Mouse (Mus musculus): ENCODE data around the gene Tango2. TPM values are rescaled to one million over a fixed set of nuclear protein-coding genes. Genes with fewer than 3 reads are reported as not detected.
"Not testable (repeated sequence)": the region's sequence is repeated elsewhere in the genome, so short reads cannot be mapped to it uniquely, and the experiment has no call there.

Tango2 gene
- polyA plus RNA-seq, 1 experiment from 2014 or later = 51.3 TPM

DNA sequence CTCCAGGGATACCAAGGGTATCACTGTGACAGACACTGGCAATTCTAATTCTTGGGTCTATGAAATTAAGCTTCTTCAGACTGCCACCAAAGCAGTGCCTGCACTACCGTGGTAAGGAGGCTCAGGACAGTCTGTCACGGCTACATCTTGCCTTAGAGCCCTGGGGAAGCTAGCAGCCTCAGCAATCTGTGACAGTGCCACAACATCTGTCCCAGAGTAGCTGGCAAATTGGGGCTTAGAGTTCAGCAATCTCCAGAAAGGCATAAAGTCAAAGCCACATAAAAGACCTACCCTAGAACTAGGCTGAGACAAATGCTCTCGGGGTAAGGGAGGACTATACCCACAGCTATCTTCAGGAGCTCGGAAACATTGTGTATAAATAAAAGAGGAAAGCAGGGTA lies 22.2 kb downstream of the Tango2 start:
- Histone ChIP-seq H3K36me3 (peaks cover 16% of the 10 kb centered on the region; the same call in 1 of the 2 replicates), H3K27ac (no peak overlapping the region), H3K27me3 (ENCODE audit: insufficient read depth, poor library complexity, severe bottlenecking) (no peaks in the 10 kb centered on the region), H3K9me3 (no peaks in the 10 kb centered on the region), H3K4me1 (no peaks in the 10 kb centered on the region), H3K4me3 (no peak overlapping the region)
- WGBS = 77% methylated on average over 4 of the region's 4 CpGs
- DNase-seq (ENCODE audit: low spot score) = no peak

DNA sequence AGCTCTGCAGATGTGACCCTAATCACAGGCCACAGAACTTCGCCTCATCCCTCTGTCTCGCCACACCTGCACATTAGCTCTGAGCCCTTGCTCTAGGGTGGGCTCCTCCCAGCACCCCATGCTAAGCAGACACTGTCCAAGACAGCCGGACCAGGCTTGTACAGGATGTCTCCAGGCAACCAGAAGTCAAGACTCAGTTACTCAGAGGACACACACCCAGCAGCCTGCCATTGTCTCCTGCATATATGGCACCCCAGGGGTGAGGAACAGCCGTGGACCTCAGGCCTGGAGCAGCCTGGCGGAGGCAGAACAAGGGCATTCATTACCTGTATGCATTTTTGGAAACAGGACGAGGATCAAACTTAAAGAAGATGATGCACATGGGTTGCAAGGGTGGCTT lies 23.9 kb downstream of the Tango2 start:
- Histone ChIP-seq H3K4me3 (no peak overlapping the region), H3K4me1 (no peaks in the 10 kb centered on the region), H3K27me3 (ENCODE audit: insufficient read depth, poor library complexity, severe bottlenecking) (no peaks in the 10 kb centered on the region), H3K36me3 (peaks cover 17% of the 10 kb centered on the region; the same call in 1 of the 2 replicates), H3K9me3 (no peaks in the 10 kb centered on the region), H3K27ac (no peak overlapping the region)
- WGBS = 86% methylated on average over 6 of the region's 6 CpGs
- no peak for DNase-seq (ENCODE audit: low spot score)

DNA sequence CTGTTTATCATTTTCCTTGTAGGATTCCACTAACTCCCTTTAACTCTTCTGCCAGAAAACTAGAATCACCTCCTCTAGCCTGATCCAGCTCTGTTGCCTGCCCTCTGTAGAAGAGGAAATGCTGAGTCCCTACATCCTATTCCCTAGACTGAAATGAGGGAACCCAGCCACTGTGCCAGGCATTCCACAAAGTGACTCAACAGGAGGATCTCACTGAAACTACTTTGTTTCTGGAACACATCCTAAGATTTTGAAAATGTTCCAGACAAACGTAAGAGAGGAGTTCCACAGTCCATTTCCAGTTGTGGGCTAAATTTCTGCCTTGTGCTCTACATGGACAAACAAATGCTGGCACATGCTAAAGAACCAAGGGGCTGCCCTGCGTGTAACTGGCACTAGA lies 24.4 kb downstream of the Tango2 start:
- Histone ChIP-seq H3K36me3 (peaks cover 17% of the 10 kb centered on the region; the same call in 1 of the 2 replicates), H3K4me1 (no peaks in the 10 kb centered on the region), H3K9me3 (no peaks in the 10 kb centered on the region), H3K27ac (no peak overlapping the region), H3K4me3 (no peak overlapping the region), H3K27me3 (ENCODE audit: insufficient read depth, poor library complexity, severe bottlenecking) (no peaks in the 10 kb centered on the region)
- 75% methylated on average over 2 of the region's 2 CpGs for WGBS
- DNase-seq (ENCODE audit: low spot score) = no peak

DNA sequence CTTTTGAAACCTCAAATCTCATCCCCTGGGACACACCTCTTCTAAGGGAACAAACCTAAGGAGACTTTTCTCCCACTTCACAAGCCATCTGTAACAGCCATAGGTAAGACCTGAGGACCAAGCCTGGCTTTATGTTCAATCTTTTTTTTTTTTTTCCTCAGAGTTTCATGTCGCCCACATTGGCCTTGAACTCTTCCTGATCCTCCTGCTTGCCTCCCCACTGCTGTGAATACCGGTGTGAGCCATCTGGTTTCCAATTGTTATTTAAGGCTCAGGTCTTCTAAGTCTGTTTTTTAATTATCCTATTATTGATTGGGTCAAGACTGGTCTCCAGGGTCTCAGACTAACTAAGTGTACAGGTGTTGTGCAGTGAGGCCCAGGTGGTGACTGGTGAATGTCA lies 26.5 kb downstream of the Tango2 start:
- DNase-seq (ENCODE audit: low spot score) = no peak
- Histone ChIP-seq H3K9me3 (no peaks in the 10 kb centered on the region), H3K36me3 (peaks cover 17% of the 10 kb centered on the region; the same call in 1 of the 2 replicates), H3K27ac (no peak overlapping the region), H3K27me3 (ENCODE audit: insufficient read depth, poor library complexity, severe bottlenecking) (no peaks in the 10 kb centered on the region), H3K4me3 (no peak overlapping the region), H3K4me1 (no peaks in the 10 kb centered on the region)
- WGBS = 79% methylated on average over 2 of the region's 2 CpGs

DNA sequence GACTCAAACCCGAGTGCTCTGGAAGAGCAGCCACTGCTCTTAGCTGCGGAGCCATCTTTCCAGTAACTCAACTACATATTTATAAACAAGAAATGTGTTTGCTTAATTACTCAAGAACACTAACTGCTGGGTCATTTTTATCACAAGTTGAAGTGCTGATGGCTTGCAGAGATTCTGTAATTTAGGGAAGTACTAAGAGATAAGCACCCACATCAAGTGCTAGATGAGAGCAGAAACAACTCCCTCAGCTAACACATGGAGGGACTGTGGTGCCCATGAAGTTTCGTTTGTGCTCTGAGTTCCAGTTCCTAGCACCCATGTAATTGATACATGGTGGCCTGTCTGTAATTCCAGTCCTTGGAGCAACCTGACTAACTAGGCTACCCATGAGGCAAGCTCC lies 28.9 kb downstream of the Tango2 start:
- Histone ChIP-seq H3K4me3 (no peak overlapping the region), H3K27me3 (ENCODE audit: insufficient read depth, poor library complexity, severe bottlenecking) (no peaks in the 10 kb centered on the region), H3K27ac (no peak overlapping the region), H3K4me1 (no peaks in the 10 kb centered on the region), H3K9me3 (no peaks in the 10 kb centered on the region), H3K36me3 (peaks cover 13% of the 10 kb centered on the region; the same call in 1 of the 2 replicates)
- DNase-seq (ENCODE audit: low spot score) = no peak
- 76% methylated on average over 3 of the region's 3 CpGs for WGBS

DNA sequence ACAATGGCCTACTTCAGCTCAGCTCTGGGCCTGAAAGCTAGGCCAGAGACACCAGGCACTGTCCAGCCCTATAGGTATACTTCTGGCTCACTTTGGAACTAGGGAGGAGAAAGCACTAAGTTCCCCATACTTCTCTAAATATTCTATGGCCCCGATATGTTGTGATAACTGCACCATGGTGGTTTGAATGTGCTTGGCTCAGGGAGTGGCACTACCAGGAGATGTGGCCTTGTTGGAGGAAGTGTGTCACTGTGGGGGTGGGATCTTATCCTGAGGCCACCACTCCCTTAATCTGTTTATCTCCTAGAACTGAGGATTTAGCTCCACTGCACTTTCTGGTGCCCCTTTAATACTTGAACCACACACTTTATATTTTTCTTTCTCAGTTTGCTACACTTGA lies 39.7 kb downstream of the Tango2 start:
- Histone ChIP-seq H3K36me3 (peaks cover 32% of the 10 kb centered on the region), H3K27ac (no peak overlapping the region), H3K4me1 (no peaks in the 10 kb centered on the region), H3K9me3 (no peaks in the 10 kb centered on the region), H3K4me3 (no peak overlapping the region), H3K27me3 (ENCODE audit: insufficient read depth, poor library complexity, severe bottlenecking) (no peaks in the 10 kb centered on the region)
- no peak for DNase-seq (ENCODE audit: low spot score)
- 75% methylated on average over 1 of the region's 1 CpGs for WGBS

DNA sequence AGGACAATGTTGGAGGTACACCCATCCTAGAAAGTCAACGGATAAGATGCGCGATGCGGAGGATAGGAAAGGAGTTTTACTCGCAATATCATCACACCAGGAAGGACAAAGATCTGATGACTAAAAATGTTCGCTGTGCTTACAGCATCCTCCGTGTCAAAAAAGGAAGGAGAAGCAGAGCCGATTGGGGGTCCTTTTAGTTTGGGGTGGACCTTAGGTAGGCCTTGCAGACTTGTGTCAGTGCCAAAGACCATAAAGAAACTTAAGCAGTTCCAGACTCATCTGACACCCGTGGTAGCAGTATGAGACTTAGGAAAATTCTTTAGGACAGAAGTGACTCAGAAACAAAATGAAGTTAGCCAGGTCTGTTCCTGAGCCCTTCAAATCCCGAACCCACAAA lies 58.3 kb downstream of the Tango2 start:
- 4% methylated on average over 10 of the region's 10 CpGs for WGBS
- peak overlapping the region; percentile 99 for H3K27ac ChIP-seq
- not testable (repeated sequence) for H3K27me3 ChIP-seq (ENCODE audit: insufficient read depth, poor library complexity, severe bottlenecking); DNase-seq (ENCODE audit: low spot score); H3K9me3 ChIP-seq
- peaks cover 30% of the 10 kb centered on the region for H3K4me1 ChIP-seq
- H3K36me3 ChIP-seq = peaks cover 22% of the 10 kb centered on the region
- H3K4me3 ChIP-seq = peak overlapping the region; percentile 97

DNA sequence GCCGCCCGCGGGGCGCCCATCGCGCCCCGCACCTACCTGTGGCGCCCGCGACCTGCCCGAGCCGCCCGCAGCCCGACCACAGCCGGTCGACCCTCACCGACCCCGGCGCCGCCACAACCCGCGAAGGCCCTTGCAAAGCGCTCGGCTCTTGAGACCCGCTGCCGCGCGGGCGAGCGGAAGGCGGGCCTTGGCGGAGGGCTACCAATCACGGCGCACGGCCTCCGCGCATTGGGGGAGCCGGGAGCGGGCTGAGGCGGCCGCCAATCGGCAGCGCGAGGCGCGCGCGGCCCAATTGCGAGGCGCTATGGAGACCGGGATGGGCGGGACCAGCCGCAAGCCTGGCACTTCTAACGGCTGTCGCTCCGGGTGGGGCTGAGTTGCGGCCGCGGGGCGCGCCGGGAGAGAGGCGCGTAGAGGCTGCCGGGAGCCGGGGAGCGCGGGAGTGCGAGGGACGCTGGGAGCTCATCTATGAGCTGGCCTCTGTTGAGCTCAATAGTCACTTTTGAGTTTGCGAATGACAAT lies 58.8 kb downstream of the Tango2 start, which contains the start of gene Dgcr8:
Gene Dgcr8, minus strand, starts transcription at position 180 of the 522 bp plus-strand sequence.
- H3K9me3 ChIP-seq = no peaks in the 10 kb centered on the region
- peaks cover 30% of the 10 kb centered on the region for H3K4me1 ChIP-seq
- peak; percentile 99 for DNase-seq (ENCODE audit: low spot score)
- H3K4me3 ChIP-seq = peak within 1 kb of the TSS; percentile 97
- peaks cover 27% of the 10 kb centered on the region for H3K36me3 ChIP-seq
- H3K27me3 ChIP-seq (ENCODE audit: insufficient read depth, poor library complexity, severe bottlenecking) = no peaks in the 10 kb centered on the region
- WGBS = 1% methylated on average over 69 of the region's 71 CpGs
- H3K27ac ChIP-seq = peak within 1 kb of the TSS; percentile 99

DNA sequence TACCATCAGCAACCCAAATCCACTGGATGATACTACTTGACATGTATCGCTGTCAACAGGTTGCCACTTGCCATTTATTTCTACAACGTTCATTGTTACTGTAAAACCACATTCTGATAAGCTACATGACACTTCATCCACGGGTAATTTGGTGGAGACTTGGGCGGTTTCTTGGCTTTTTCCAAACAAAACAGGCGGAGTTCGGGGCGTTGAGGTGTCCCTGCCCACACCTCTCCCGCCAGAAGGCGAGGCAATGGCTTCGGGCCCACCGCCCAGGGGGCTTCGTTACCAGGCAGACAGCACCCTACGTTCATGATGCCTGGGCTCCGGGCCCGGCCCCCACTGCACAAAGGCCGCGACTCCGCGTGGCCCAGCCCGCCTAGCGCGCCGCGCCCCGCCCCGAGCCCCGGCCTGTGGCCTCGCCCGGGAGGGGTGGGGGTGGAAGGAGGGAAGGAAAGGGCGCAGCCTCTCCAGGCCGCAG lies 59.3 kb downstream of the Tango2 start:
- Histone ChIP-seq H3K27ac (peak overlapping the region; percentile 99), H3K9me3 (no peaks in the 10 kb centered on the region), H3K36me3 (peaks cover 32% of the 10 kb centered on the region), H3K4me3 (peak overlapping the region; percentile 97), H3K27me3 (ENCODE audit: insufficient read depth, poor library complexity, severe bottlenecking) (no peaks in the 10 kb centered on the region), H3K4me1 (peaks cover 30% of the 10 kb centered on the region)
- 2% methylated on average over 30 of the region's 31 CpGs for WGBS
- no peak for DNase-seq (ENCODE audit: low spot score)

DNA sequence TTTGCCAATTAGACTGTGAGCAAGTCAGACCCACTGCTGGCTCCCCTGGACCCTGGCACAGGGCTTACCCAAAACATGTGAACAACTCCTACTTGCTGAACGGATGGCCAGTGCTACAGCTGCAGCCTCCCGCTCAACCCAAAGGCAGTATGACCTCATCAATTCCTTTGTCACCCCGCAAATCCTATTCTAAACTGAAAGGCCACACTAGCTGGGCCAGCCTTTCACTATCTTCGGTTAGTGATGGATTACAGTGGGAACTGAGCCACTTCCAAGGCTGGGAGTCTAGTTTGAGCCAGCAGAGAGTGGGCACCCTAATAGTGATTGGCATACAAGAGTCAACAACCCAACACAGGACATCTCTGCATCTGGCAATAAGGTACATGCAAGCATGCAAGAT lies 59.7 kb downstream of the Tango2 start:
- Histone ChIP-seq H3K4me3 (peak overlapping the region; percentile 97), H3K4me1 (peaks cover 30% of the 10 kb centered on the region), H3K36me3 (peaks cover 37% of the 10 kb centered on the region), H3K27me3 (ENCODE audit: insufficient read depth, poor library complexity, severe bottlenecking) (no peaks in the 10 kb centered on the region), H3K9me3 (no peaks in the 10 kb centered on the region), H3K27ac (peak overlapping the region; percentile 99)
- no peak for DNase-seq (ENCODE audit: low spot score)
- WGBS = 4% methylated on average over 4 of the region's 4 CpGs

DNA sequence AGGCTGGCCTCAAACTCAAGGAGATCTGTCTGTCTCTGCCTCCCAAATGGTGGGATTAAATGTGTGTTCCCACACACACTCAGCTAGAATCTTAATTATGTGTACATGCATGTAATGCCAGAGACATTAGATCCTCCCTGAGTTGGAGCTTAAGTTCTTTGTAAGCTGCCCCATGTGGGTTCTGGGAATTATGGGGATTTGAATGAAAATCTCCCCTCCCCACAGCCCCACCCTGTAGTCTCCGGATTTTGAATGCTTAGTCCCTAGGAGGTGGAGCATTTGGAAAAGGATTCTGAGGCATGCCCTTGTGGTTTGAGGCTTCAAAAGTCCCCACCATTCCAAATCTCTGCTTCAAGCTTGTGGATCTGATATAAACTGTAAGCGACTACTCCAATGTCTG lies 72.7 kb downstream of the Tango2 start:
- Histone ChIP-seq H3K27me3 (ENCODE audit: insufficient read depth, poor library complexity, severe bottlenecking) (no peaks in the 10 kb centered on the region), H3K27ac (no peak overlapping the region), H3K9me3 (no peaks in the 10 kb centered on the region), H3K36me3 (peaks cover 96% of the 10 kb centered on the region), H3K4me1 (no peaks in the 10 kb centered on the region), H3K4me3 (no peak overlapping the region)
- no peak for DNase-seq (ENCODE audit: low spot score)
- 86% methylated on average over 2 of the region's 2 CpGs for WGBS

DNA sequence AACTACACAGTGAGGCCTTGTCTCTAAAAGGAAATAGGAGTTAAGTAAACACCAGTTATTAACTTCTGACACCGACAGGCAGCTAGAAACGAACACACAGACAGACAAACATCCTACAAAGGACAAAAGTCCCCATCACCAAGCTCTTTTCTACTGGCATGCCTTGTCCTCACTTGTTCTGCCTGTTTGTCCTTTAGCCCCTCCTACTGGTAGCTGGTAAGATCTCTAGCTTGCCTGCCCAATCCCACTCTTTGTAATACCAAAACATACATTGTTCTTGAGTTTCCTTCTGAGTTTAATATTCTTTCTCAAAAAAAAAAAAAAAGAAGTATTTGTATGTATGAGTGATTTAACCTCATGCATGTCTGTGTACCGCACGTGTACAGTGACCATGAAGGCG lies 79.7 kb downstream of the Tango2 start:
- H3K4me1 ChIP-seq = no peaks in the 10 kb centered on the region
- no peak overlapping the region for H3K27ac ChIP-seq
- no peaks in the 10 kb centered on the region for H3K27me3 ChIP-seq (ENCODE audit: insufficient read depth, poor library complexity, severe bottlenecking)
- no peaks in the 10 kb centered on the region for H3K9me3 ChIP-seq
- no peak overlapping the region for H3K4me3 ChIP-seq
- DNase-seq (ENCODE audit: low spot score) = no peak
- H3K36me3 ChIP-seq = peaks cover 97% of the 10 kb centered on the region
- WGBS = 92% methylated on average over 5 of the region's 5 CpGs

DNA sequence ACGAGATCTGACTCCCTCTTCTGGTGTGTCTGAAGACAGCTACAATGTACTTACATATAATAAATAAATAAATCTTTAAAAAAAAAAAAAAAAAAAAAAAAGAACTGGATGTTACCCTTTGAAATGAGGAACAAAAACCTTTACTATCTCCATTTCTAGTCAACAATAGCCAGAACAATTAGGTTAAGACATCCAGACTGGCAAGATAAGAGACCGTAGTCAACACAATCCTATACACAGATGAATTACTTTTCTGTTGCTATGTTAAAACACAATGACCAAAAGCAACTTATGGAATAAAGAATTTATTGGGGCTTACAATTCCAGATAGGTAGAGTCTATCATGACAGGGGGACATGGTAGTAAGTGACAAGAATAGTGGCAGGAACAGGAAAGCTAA lies 82.9 kb downstream of the Tango2 start:
- H3K9me3 ChIP-seq = no peaks in the 10 kb centered on the region
- no peaks in the 10 kb centered on the region for H3K27me3 ChIP-seq (ENCODE audit: insufficient read depth, poor library complexity, severe bottlenecking)
- no peaks in the 10 kb centered on the region for H3K4me1 ChIP-seq
- no peak overlapping the region for H3K27ac ChIP-seq
- H3K36me3 ChIP-seq = peaks cover 94% of the 10 kb centered on the region
- no peak overlapping the region for H3K4me3 ChIP-seq
- 79% methylated on average over 2 of the region's 2 CpGs for WGBS
- DNase-seq (ENCODE audit: low spot score) = no peak

DNA sequence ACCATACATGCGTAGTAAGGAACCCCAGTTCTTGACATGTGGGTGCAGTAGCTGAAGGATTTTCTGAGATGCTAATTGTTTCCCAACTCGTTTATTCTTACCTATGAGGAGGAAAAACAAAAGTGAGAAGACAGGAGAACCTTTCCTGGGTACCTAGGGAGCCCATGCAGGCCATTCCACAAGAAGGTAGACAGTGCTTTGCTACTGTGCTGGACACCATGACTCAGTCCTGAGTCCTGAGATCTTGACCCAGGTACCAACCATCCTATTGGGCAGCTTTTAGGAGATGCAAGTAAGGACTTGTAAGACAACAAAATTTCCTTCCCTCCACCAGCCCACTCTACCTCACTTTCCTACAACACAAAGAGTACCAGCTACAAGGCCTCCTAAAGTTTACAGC lies 89.7 kb downstream of the Tango2 start, which contains the start of gene Gm49776:
Gene Gm49776, minus strand, starts transcription at position 101 of the 400 bp plus-strand sequence.
- no peak for DNase-seq (ENCODE audit: low spot score)
- no peaks in the 10 kb centered on the region for H3K4me1 ChIP-seq
- H3K27ac ChIP-seq = no peak within 1 kb of the TSS
- H3K27me3 ChIP-seq (ENCODE audit: insufficient read depth, poor library complexity, severe bottlenecking) = no peaks in the 10 kb centered on the region
- 93% methylated on average over 2 of the region's 2 CpGs for WGBS
- no peaks in the 10 kb centered on the region for H3K9me3 ChIP-seq
- peaks cover 95% of the 10 kb centered on the region for H3K36me3 ChIP-seq
- no peak within 1 kb of the TSS for H3K4me3 ChIP-seq
